12 mouse cellular contexts compared by ENCODE assay signal in the genomic region with DNA sequence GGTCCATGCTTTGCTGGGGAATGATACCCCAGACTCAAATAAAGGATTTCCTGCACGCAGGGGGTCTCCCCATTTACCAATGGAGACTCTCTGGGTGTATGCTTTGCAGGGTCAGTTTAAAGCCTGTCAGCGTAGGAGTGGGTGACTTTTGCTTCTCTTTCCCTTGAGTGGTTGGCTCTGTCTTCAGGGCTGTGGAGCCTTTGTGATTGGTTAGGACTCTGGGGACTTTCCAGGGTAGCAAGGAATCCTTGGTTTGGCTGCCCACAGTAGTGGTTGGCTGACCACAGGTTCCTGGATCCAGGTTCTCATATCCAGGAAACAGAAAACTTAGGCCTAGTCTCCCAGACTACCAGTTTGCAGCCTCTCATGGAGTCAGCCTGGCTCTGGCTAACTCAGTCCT.
DNase-seq lines count a peak whose midpoint lies in the region; ATAC-seq lines count a peak whose summit lies in the region.
"Had no signal": no experiment of that assay in that cellular context is flagged by ENCODE, and none has a peak within 500 bp of the region (broad histone marks: within the 10 kb centered on the region; RNA-seq: fewer than 3 reads in every experiment).

No protein-coding gene starts in this region.

- peak overlapping the region; percentile 95 for H3K27ac ChIP-seq in lung, embryonic 15.5 days
- H3K27ac ChIP-seq in heart, embryonic 15.5 days: peak overlapping the region; percentile 90
- peak overlapping the region; percentile 17; the same call in 1 of the 2 replicates for H3K27ac ChIP-seq in midbrain, embryonic 16.5 days (ENCODE audit: low read length)

- H3K36me3 ChIP-seq in lung, embryonic 15.5 days: no peaks in the 10 kb centered on the region
- H3K36me3 ChIP-seq in heart, embryonic 15.5 days: no peaks in the 10 kb centered on the region
- H3K36me3 ChIP-seq in midbrain, embryonic 16.5 days (ENCODE audit: control insufficient read depth, insufficient read depth, low read length): no peaks in the 10 kb centered on the region

- 0 out of 2 replicates have a peak overlapping the region, but pooled peaks have one; percentile 31 for H3K4me2 ChIP-seq in lung, embryonic 15.5 days
- no peak overlapping the region for H3K4me2 ChIP-seq in heart, embryonic 15.5 days
- no peak overlapping the region for H3K4me2 ChIP-seq in midbrain, embryonic 16.5 days (ENCODE audit: low read length)

- ATAC-seq in lung, embryonic 15.5 days (ENCODE audit: borderline replicate concordance, extremely low read depth, low FRiP score, low TSS enrichment): 0 out of 2 replicates have a peak, but pooled peaks have one; percentile 1
- no peak for ATAC-seq in heart, embryonic 15.5 days (replicated peaks; ENCODE audit: insufficient number of reproducible peaks, insufficient read depth, low FRiP score, low read depth)
- ATAC-seq in midbrain, embryonic 16.5 days: no peak

- intact Hi-C loops in heart, postnatal 10 days (cut with DNase I): loop anchor here (2.0 kb wide), 1 partner anchor 35 kb away; no protein-coding TSS in a partner anchor

- H3K4me1 ChIP-seq in lung, embryonic 15.5 days: peaks cover 27% of the 10 kb centered on the region
- peaks cover 35% of the 10 kb centered on the region for H3K4me1 ChIP-seq in heart, embryonic 15.5 days (replicated peaks)
- H3K4me1 ChIP-seq in midbrain, embryonic 16.5 days (ENCODE audit: control insufficient read depth, insufficient read depth, low read length): peaks cover 13% of the 10 kb centered on the region

- peak; percentile 90 for DNase-seq in heart, adult 11 months
- no peak for DNase-seq in heart, postnatal 10 days
- DNase-seq in lung, postnatal 10 days: no peak
- DNase-seq in spleen, postnatal 36 days (ENCODE audit: low spot score in 2 of 2): no peak
- DNase-seq in gastrocnemius, postnatal 10 days: no peak
- DNase-seq: cerebellum, adult 11-12 months; kidney, adult 9 months; liver; right cerebral cortex, adult 18-20 months had no signal

- no peaks in the 10 kb centered on the region for H3K27me3 ChIP-seq in lung, embryonic 15.5 days
- H3K27me3 ChIP-seq in heart, embryonic 15.5 days: no peaks in the 10 kb centered on the region
- H3K27me3 ChIP-seq in midbrain, embryonic 16.5 days (ENCODE audit: control insufficient read depth, insufficient read depth, low read depth, low read length): no peaks in the 10 kb centered on the region

- H3K9ac ChIP-seq in lung, embryonic 15.5 days: no peak overlapping the region
- no peak overlapping the region for H3K9ac ChIP-seq in heart, embryonic 15.5 days
- H3K9ac ChIP-seq in midbrain, embryonic 16.5 days (ENCODE audit: low read depth, low read length): no peak overlapping the region

- WGBS in lung, embryonic 15.5 days: 76% methylated on average over 2 of the region's 2 CpGs
- 75% methylated on average over 2 of the region's 2 CpGs for WGBS in heart, embryonic 15.5 days
- 90% methylated on average over 2 of the region's 2 CpGs for WGBS in midbrain, embryonic 16.5 days

- no peaks in the 10 kb centered on the region for H3K9me3 ChIP-seq in lung, embryonic 15.5 days
- no peaks in the 10 kb centered on the region for H3K9me3 ChIP-seq in heart, embryonic 15.5 days (replicated peaks)
- no peaks in the 10 kb centered on the region for H3K9me3 ChIP-seq in midbrain, embryonic 16.5 days (replicated peaks; ENCODE audit: control insufficient read depth, low read length, poor library complexity, severe bottlenecking)

- H3K4me3 ChIP-seq in lung, embryonic 15.5 days: no peak overlapping the region
- no peak overlapping the region for H3K4me3 ChIP-seq in heart, embryonic 15.5 days
- H3K4me3 ChIP-seq in midbrain, embryonic 16.5 days (ENCODE audit: low read depth, low read length): no peak overlapping the region

Comparison
In these comparisons a context has a peak if more than half of its experiments do, and no peak if none do; other contexts are left out.
1. H3K27ac ChIP-seq: peak in every context shown above with its lines; median percentile 95 in lung, embryonic 15.5 days; 90 in heart, embryonic 15.5 days; 17 in midbrain, embryonic 16.5 days.